Mouse (Mus musculus) cerebellum, adult 9-10 months (tissue): ENCODE data around the gene Vps26c.
A peak's percentile ranks its signal among the peaks of the same experiment; 100 is the strongest.
"Not testable (repeated sequence)": the region's sequence is repeated elsewhere in the genome, so short reads cannot be mapped to it uniquely, and the experiment has no call there.

Source experiments
- DNase-seq: peaks from one replicate; pipeline ENCODE4 v3.0.0; 2022

Vps26c gene

GRCm38 (mm10) chr16:94545781-94546562, 19.3 kb upstream of the Vps26c start:
- DNase-seq: no peak

GRCm38 (mm10) chr16:94544540-94545105, 18.0 kb upstream of the Vps26c start:
- DNase-seq: no peak

GRCm38 (mm10) chr16:94542898-94543297, 16.3 kb upstream of the Vps26c start:
- DNase-seq: no peak

GRCm38 (mm10) chr16:94540140-94540539, 13.5 kb upstream of the Vps26c start:
- no peak for DNase-seq

- DNase-seq: no peak
These were observed 10.5 kb upstream of the Vps26c start for GRCm38 (mm10) chr16:94537159-94537527.

- DNase-seq: peak; percentile 83
These were observed 10.0 kb upstream of the Vps26c start for GRCm38 (mm10) chr16:94536417-94537158.

- DNase-seq: no peak
These were observed 9.1 kb upstream of the Vps26c start for GRCm38 (mm10) chr16:94535716-94536115.

GRCm38 (mm10) chr16:94533679-94534078, 7.0 kb upstream of the Vps26c start:
- DNase-seq: no peak

GRCm38 (mm10) chr16:94531268-94531667, 4.6 kb upstream of the Vps26c start:
- DNase-seq: no peak

- DNase-seq: no peak
These were observed 916 bp upstream of the Vps26c start for GRCm38 (mm10) chr16:94527546-94527945.

GRCm38 (mm10) chr16:94527152-94527534, 513 bp upstream of the Vps26c start:
- no peak for DNase-seq

GRCm38 (mm10) chr16:94525955-94526343, 681 bp downstream of the Vps26c start:
- no peak for DNase-seq

- DNase-seq: no peak
These were observed 1.9 kb downstream of the Vps26c start for GRCm38 (mm10) chr16:94524691-94525090.

- no peak for DNase-seq
These were observed 2.8 kb downstream of the Vps26c start for GRCm38 (mm10) chr16:94523594-94524377.

- DNase-seq: no peak
These were observed 7.6 kb downstream of the Vps26c start for GRCm38 (mm10) chr16:94519028-94519427.

GRCm38 (mm10) chr16:94517606-94518005, 9.0 kb downstream of the Vps26c start:
- no peak for DNase-seq

GRCm38 (mm10) chr16:94509983-94510382, 16.6 kb downstream of the Vps26c start:
- DNase-seq: no peak

- DNase-seq: no peak
These were observed 17.9 kb downstream of the Vps26c start for GRCm38 (mm10) chr16:94508769-94509168.

- DNase-seq: no peak
These were observed 19.6 kb downstream of the Vps26c start for GRCm38 (mm10) chr16:94507071-94507470.

GRCm38 (mm10) chr16:94504192-94504591, 22.4 kb downstream of the Vps26c start:
- DNase-seq: no peak

GRCm38 (mm10) chr16:94497911-94498310, 28.7 kb downstream of the Vps26c start:
- no peak for DNase-seq

- DNase-seq: not testable (repeated sequence)
These were observed 29.5 kb downstream of the Vps26c start for GRCm38 (mm10) chr16:94497176-94497575.

- no peak for DNase-seq
These were observed 37.3 kb downstream of the Vps26c start for GRCm38 (mm10) chr16:94489326-94489725.
